Mouse (Mus musculus) layer of hippocampus, adult 2 months (tissue): ENCODE data around the gene Trim69. TPM values are rescaled to one million over a fixed set of nuclear protein-coding genes. Genes with fewer than 3 reads are reported as not detected.

Experiments
- DNase-seq, 2 experiments: peaks; one replicate each; pipeline ENCODE4 v3.0.0; 2022; ENCODE audit warnings: low spot score in 2 of 2
- H3K27ac ChIP-seq: fragments of 200-600 bp; 2 replicates; pipeline ENCODE4 v1.8.1; 2022
- H3K4me3 ChIP-seq: fragments of 200-600 bp; 2 replicates; pipeline ENCODE4 v1.8.1; 2022; ENCODE audit warnings: mild to moderate bottlenecking
- CTCF ChIP-seq: fragments of 200-600 bp; conservative IDR thresholded peaks from 2 replicates; pipeline ENCODE4 v1.8.1; 2022; ENCODE audit warnings: antibody characterized with exemption, mild to moderate bottlenecking, moderate library complexity
- long read RNA-seq, 2 experiments: library from polyadenylated mRNA; stranded (forward); transcript quantifications; one replicate each; pipeline ENCODE4 v2.0.0; 2021; ENCODE audit warnings: borderline mapping rate in 2 of 2
- total RNA-seq, 2 experiments: library from RNA; stranded (reverse); gene quantifications; 2 replicates each; pipeline ENCODE4 v1.2.3; 2021

Gene Trim69
- not detected for total RNA-seq
- long read RNA-seq, experiment 1, result 0 reads
- long read RNA-seq, experiment 2, result 0 reads

DNA sequence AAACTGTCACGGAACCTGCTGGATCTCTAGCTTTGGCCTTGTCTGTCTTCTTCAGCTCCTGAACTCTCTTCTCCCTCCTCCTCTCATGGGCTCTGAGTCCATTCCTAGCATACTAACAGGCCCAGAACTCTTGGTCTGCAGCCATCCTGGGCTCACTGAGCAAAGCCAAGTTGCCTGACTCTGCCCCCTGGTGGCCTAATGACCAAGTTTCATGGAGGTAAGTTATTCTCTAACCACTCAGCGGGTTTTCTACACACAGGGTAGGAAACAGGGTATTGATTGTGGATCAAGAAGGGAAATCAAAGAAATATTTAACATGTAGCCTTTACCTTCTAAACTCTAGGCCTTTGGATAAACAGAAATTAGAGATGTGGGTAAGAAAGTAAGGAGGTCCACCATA lies at the start of gene Trim69:
TSS of gene Trim69 (plus strand) at position 21 of the 400 bp plus-strand sequence.
- peak; percentile 93 for TF ChIP-seq CTCF
- Histone ChIP-seq H3K4me3 (no peak within 1 kb of the TSS), H3K27ac (no peak within 1 kb of the TSS)
- peak; percentile 73 to 82 for DNase-seq

GRCm38 (mm10) chr2:122116888-122117287 lies 43.6 kb upstream of the Trim69 start:
- TF ChIP-seq CTCF, result no peak
- DNase-seq, result no peak
- Histone ChIP-seq H3K27ac (no peak overlapping the region), H3K4me3 (no peak overlapping the region)

DNA sequence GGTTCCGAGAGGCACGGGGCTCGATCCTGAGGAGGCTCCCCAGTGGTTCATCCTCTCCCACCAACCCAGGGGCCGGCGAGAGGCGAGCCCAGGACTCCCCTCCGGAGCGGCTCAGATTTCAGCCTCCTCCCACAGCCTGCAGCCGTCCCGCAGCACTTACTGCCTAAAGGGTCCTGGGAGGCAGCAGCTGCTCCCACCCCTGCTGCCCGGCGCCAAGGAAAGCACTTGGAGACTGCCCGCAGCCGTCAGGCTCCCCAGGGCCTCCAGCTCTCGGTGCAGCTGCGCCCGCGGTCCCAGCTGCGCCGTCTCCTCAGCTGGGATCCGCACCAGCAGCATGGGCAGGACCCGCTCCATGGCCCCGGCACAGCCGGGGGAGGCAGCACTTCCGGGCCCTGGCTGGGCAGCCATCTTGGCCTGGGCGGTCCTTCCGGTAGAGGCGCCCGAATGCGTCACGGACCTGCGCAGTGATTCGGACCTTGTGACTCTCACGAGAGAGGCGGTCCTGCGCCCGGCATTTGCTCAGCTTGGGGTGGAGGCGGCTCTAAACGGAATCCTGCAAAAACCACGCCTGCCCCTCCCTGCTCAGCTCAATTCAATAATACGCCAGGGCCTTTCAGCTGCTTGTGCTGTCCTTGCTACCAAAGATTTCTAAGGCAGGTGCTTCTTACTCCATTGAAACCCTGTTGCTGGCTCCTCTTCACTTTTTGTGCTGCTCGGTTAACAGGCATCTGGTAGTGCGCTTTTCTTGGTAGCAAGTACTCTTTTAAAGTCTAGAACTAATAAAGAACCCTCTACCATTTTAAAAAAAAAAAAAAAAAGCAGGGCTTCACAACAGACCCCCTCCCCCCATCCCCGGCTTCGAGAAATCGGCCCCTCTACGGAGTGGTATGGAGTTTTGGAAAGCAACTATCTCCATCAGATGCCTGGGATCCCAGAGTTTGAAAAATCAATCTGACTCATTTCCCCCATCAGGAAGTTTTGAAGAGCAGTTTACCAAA lies 42.2 kb upstream of the Trim69 start, which contains the start of gene Spg11:
TSS of gene Spg11 (minus strand) at position 426 of the 998 bp plus-strand sequence.
- H3K27ac ChIP-seq, result peak within 1 kb of the TSS; percentile 98
- DNase-seq, result peak; percentile 97 to 98
- peak within 1 kb of the TSS; percentile 92 for H3K4me3 ChIP-seq
- peak; percentile 32 for TF ChIP-seq CTCF

- no peak for TF ChIP-seq CTCF
- Histone ChIP-seq H3K4me3 (no peak overlapping the region), H3K27ac (no peak overlapping the region)
- DNase-seq, result no peak
Observed at GRCm38 (mm10) chr2:122125680-122126572, 34.6 kb upstream of the Trim69 start.

DNA sequence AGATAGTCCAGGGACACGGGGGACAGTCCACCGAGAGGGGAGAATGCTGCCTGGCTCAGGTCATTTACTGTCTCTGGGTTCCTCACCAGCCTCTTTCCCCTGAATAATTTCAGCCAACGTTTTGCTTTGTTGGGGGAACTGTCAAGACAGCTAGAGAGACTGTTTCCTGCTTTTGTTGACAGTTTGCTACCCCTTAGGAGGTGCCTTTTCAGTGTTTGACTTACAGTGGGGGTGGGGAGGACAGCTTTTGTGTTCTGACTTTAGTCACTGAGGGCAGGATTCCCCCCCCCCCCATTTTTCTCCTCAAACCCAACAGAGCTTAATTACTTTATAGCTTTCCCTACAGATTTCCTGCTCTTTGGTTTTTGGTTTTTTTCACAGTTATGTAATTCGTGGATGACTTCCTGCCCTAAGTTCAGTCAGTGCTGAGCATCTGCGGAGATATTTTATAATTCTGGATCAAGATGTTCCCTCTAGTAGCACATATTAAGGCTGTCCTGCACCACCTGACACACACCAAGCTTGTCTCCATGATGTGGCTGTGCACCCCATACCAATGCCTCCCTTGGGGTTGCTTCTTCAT lies 33.6 kb upstream of the Trim69 start:
- Histone ChIP-seq H3K4me3 (no peak overlapping the region), H3K27ac (no peak overlapping the region)
- DNase-seq, result no peak
- no peak for TF ChIP-seq CTCF

DNA sequence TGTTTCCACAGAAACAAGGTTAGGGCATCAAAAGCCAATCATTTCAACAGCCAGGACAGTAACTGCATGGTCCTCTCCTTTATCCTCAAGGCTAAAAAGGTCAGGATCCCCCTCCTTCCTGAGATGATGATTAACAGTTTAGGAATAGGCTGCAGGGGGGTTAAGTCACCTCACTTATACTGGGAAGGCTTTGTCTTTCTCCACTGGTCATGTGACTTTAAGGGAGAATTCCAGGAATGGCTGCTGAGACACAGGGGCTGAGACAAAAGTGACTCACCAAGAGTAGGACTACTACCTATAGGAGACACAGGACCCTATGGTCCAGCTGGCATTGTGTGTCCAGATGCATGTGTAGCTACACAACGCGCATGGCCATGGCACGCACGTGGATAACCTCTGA lies 32.9 kb upstream of the Trim69 start:
- no peak for DNase-seq
- H3K4me3 ChIP-seq, result no peak overlapping the region
- H3K27ac ChIP-seq, result no peak overlapping the region
- TF ChIP-seq CTCF, result no peak

DNA sequence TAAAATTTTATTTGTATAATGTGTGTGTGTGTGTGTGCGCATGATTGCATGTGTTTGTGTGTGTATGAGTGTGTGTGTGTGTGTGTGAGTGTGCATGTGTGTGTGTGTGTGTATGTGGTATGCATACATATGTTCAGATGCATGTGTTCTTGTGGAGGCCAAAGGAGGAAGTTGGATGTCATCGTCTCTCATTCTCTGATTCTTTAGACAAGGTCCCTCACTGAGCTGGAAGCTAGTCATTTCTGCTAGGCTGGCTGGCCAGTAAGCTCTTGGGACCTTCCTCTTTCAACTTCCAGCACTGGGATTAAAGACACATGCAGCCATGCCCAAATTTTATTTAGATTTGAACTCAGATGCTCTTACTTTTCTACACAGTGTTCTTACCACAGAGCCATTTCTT lies 28.4 kb upstream of the Trim69 start:
- Histone ChIP-seq H3K27ac (no peak overlapping the region), H3K4me3 (no peak overlapping the region)
- no peak for DNase-seq
- no peak for TF ChIP-seq CTCF

DNA sequence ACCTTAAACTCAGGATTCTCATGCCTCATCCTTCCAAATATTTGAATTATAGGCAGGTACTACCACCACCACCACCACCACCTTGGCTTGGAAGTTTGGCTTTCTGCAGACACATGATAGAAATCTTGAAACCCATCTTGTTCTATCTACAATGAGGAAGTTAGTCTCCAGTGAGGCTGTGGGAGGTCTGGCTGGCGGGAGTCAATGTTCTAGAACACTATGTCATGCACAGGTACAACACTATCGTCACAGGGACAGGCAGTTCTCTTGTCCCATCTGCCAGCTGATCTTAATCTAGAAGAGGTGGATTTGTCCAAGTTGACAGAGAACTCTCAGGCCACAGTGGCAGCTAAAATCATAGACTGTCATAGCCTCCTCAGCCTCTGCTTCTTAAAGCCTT lies 27.9 kb upstream of the Trim69 start:
- H3K27ac ChIP-seq, result no peak overlapping the region
- TF ChIP-seq CTCF, result no peak
- no peak overlapping the region for H3K4me3 ChIP-seq
- no peak for DNase-seq

DNA sequence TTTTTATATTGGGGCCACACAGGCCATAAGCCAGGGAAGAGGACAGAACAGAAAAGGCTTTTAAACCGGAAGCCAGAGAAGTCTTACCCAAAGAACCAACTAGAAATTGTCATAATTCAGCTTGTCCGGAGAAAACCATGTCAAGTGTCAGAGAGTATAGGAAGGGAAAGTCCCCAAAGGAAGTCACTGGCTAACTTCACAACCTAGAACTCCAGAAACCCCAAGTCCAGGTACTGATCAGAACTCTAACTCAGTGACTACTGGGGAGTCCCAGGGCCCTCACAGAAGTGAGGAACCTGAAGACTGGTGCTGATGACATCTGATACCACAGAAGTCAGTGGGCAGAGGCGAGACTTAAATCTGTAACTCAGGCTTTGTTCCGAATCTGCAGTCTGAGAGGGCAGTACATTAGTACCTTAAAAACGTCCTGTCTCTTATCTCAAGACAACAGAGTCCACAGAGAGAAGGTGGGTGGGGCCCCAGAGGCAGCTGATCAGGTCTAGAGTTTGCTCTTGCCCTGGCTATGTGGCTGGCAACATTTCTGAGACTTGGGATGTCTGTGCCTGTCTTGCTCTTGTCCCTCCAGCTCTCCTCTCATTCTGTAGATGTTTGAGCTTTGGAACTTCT lies 22.5 kb upstream of the Trim69 start:
- no peak for DNase-seq
- Histone ChIP-seq H3K27ac (no peak overlapping the region), H3K4me3 (no peak overlapping the region)
- no peak for TF ChIP-seq CTCF

DNA sequence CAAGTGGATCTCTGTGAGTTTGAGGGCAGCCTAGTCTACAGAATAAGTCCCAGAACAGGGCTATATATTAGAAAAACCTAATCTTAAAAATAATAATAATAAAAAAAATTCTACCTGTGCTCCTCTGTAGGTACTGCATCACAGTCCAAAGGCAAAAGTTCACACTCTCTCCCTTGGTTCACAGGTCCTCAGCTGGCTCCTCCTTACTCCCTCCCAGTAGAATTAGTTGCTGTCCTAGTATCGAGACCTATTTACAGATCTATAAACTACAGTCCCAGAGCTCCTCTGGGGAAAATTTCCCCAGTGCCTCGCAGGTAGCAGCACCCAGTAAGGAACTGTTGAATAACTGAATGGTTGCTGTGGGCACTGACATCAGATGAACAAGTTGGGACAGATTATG lies 19.7 kb upstream of the Trim69 start:
- no peak for DNase-seq
- no peak overlapping the region for H3K4me3 ChIP-seq
- no peak for TF ChIP-seq CTCF
- no peak overlapping the region for H3K27ac ChIP-seq

DNA sequence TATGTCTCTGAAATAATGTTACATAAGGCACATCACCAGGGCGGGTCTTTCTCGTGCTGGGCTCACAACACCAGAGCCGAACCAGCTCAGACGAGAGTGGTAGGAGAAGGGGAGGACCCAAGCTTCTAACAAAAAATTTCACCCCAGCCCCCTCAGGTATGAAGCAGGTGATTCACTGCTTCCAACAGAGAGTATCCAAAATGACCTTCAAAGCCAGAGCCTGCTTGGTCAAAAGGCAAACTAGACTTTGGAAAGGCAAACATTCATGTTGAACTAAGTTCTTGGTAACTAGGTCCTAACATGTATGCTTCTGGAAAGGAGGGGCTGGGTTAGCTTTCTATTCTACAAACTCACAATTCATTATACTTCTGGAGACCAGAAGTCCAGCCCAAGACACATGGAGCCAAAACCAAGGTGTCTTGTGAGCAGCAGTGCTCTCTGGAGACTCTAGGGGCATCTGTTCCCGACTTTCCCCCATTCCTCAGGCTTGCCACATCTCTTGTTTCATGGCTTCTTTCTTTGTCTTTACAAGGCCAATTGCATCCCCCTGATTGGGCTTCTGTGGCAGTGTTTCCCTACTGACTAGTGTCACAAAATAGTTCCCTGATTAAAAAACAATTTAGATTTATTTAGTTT lies 19.1 kb upstream of the Trim69 start:
- peak; percentile 37 for TF ChIP-seq CTCF
- Histone ChIP-seq H3K27ac (no peak overlapping the region), H3K4me3 (no peak overlapping the region)

DNA sequence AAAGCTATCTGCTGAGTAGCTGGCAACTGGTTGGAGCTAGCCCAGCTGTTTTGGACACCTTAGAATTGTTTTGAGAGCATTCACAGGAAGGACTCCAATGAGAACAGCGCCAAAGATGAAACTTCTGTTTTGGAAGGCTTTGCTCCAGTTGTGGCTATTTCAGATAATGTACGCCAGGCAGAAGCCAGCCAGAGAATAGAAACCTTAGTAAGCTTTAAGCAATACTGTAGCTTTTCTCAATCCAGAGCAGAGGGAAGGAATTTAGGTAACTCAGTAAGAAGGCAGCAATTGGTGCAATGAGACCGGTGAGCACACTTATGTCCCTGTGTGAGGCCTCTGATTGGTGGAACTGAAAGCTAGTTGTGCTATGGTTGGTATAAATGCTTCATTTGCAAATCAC lies 17.4 kb upstream of the Trim69 start:
- DNase-seq, result no peak
- no peak for TF ChIP-seq CTCF

More for the DNA sequence above, 19.1 kb upstream of the Trim69 start:
- DNase-seq, result no peak

More for the DNA sequence above, 17.4 kb upstream of the Trim69 start:
- Histone ChIP-seq H3K4me3 (no peak overlapping the region), H3K27ac (no peak overlapping the region)
